Mouse (Mus musculus): ENCODE measurements around the gene Rin3.

The Rin3 gene

DNA sequence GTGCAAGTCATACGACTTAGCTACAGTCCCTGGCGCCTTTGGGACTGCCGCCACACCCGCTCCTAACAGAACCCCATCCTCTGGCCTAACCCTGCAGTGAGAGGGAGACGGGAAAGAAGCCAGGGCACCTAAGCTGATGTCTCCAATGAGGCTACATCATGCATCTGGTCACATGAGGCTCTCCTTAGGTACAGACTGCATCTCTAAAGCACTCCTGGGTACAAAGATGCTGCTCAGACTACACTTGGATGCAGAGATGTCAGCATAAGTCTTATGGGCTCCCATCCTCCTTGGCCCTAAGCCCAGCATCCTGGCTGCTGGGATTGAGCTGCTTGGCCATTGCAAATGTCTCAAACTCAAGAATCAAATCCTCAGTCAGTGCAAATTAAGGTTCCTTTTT is 146.8 kb downstream of the Rin3 start:
- no peak for DNase-seq

DNA sequence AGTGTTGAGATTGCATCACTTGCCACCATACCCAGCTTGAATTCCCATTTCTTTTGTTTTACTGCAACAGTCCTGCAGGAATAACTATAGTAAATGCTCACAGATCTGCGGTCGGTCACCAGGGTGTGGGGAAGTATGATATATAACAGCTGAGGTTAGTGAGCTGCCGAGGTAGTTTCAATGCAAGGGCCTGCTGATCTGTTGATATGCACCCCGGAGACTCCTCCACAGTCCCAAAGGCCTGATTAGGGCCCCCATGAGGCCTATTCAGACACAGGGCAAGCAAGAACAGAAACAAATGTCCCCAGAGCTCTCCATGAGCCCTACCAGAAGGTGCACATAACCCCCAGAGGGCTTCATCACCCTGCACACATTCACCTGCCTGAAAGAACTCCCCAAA is 147.4 kb downstream of the Rin3 start:
- no peak for DNase-seq

DNA sequence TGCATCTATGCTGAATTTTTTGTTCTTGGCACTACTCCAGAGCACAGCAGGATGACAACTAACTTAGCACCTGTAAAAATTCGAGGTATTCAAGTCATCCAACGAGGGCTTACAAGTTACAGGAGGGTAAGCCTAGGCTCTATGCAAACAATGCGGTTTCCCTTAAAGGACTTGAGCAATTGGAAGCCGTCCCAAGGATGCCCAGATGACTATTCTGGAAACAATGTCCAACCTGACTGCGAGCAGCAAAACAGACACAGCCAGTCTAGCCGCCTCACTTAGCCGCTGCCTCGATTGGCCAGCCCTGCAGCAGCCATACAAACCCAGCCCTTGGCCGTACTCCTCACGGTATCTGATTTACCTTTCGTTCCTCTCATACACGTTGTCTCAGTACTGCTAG is 149.4 kb downstream of the Rin3 start:
- no peak for DNase-seq

DNA sequence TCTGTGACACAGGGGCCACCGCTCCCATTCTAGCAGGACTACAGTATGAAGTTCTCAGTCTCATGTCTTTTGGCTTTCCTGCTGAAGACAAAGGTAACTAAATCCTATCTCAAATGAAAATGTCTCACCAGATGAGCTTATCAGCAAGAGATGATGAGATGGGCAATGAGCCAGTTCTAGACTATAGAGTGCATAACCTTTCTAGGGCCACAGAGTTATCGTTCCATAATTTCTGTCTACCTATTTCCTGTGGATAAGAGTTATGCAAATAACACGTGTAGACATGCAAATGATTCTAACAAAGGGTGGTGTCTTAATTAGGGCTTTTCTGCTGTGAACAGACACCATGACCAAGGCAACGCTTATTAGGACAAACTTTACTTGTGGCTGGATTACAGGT is 151.3 kb downstream of the Rin3 start:
- no peak for DNase-seq

DNA sequence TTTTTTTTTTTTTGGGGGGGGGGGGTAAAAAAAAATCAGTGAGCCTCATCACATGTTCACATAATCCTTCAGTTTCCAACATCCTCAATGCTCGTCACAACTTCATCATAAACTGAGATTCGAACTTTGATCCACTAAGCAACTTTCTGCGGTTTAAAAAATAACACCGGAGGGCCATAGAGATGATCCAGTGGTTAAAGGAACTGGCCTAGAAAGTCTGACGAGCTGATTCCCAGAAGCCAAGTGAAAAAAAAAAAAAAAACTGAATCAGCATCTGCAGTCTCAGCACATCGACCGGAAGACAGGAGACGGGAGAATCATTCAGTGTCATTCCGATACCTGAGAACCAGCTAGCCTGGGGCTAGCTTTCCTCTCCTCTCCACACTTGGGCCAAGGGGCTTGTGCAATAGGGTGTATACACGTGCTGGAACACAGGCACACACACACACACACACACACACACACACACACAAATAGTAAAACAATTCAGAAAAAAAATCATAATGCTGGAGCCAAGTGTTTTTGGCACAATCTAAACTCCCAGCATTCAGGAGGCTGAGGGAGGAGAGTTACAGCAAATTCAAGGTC is 154.2 kb downstream of the Rin3 start:
- no peak for DNase-seq

DNA sequence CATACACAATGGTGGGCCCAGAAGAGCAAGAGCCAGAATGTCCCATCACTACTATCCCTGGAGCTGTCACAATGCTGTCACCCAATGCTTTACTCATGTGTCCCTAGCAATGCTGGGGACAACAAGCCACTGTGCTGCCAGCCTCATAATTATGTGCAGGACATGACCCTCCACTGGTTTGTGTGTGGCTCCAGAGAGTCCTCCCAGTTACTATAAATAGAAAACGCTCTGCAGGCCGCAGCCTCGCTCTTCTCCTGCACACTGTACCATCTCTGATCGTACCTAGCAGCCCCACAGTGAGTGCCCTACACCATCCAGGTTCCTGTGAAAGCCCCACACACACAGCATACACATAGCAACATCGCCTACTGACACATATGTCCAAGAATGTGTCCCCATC is 155.1 kb downstream of the Rin3 start:
- no peak for DNase-seq

DNA sequence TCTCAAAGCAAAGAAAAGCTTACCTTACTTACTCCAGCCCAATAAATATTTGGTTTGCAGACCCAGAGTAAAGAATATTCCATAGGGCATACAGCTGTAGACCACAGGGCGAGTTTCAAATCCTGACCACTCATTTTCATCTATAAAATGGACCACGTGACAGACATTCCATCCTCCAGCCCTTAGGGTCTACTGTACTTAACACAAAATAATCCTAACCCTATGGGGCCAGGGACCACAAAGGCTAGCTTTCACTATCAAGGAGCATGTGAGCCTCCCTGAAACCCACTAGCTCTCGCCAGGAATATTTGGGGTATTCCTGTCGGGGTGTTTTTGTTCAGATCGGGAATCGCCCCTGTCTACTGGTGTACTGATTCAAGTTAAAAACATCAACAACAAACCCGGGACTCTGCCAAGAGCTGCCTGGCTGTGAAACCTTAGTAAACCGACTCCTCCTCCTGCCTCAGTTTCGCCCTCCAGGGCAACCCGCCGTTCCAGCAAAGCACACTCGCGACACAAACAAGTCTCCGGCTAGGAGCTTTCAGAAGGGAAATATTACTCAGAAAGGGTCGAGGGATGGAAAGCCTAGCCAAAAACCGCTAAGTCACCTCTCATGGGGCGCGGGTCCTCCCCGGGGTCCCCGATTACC is 156.3 kb downstream of the Rin3 start:
- no peak for DNase-seq

DNA sequence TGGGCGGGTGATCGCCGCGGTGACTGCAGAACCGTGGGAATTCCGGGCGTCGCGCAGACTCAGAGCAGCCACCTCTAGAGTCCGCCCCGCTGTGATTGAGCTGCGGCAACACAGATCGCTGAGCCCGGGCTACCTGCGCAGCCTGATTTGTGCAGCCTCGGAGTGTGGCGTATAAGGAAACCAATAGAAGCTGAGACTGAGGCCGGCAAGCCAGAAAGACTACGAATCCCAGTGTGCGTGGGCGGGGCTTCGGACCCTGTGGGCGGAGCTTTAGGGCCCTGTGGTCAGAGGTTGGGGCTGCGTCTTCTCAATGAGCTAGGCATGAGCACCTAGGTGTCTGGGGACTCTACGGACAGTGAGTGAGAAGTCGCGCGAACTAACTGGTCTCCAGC is 156.8 kb downstream of the Rin3 start, which contains the start of gene Lgmn:
Gene Lgmn (minus strand): TSS at position 182 of the 392 bp plus-strand sequence.
- peak; percentile 99 for DNase-seq
